Mouse (Mus musculus) C2C12 (cell line): ENCODE results near the gene Cpox.

Source experiments
- CEBPB ChIP-seq: IDR thresholded peaks from one replicate; pipeline ENCODE4 v1.6.1; 2011; ENCODE audit warnings: low read depth, mild to moderate bottlenecking, control low read depth, moderate library complexity
- CTCF ChIP-seq: IDR thresholded peaks from one replicate; pipeline ENCODE4 v1.5.1; 2011; ENCODE audit not compliant: control insufficient read depth, insufficient read depth, insufficient read length
- FOSL1 ChIP-seq: IDR thresholded peaks from one replicate; pipeline ENCODE4 v1.8.0; 2011; ENCODE audit warnings: mild to moderate bottlenecking, low read length; ENCODE audit not compliant: poor library complexity, insufficient read depth, severe bottlenecking
- MAX ChIP-seq: IDR thresholded peaks from one replicate; pipeline ENCODE4 v1.6.1; 2011; ENCODE audit warnings: mild to moderate bottlenecking, control low read depth
- MYOD1 ChIP-seq: IDR thresholded peaks from one replicate; pipeline ENCODE4 v1.6.1; 2011; ENCODE audit warnings: low read depth; ENCODE audit not compliant: control insufficient read depth, insufficient read length
- MYOG ChIP-seq: IDR thresholded peaks from one replicate; pipeline ENCODE4 v1.6.1; 2011; ENCODE audit not compliant: control insufficient read depth, insufficient read length; ENCODE audit errors: extremely low read depth
- USF1 ChIP-seq: IDR thresholded peaks from one replicate; pipeline ENCODE4 v1.6.1; 2011; ENCODE audit warnings: low read depth, mild to moderate bottlenecking, control low read depth, moderate library complexity

GRCm38 (mm10) chr16:58628336-58628680 is 41.8 kb upstream of the Cpox start:
- TF ChIP-seq MYOG, result no peak
- no peak for TF ChIP-seq CTCF
- TF ChIP-seq FOSL1, result no peak
- no peak for TF ChIP-seq USF1
- TF ChIP-seq MYOD1, result no peak
- no peak for TF ChIP-seq MAX
- no peak for TF ChIP-seq CEBPB
